Mouse (Mus musculus) hindbrain, embryonic 14.5 days (tissue): Measurements from ENCODE around the gene Gm10392. TPM values are rescaled to one million over a fixed set of nuclear protein-coding genes. Genes with fewer than 3 reads are reported as not detected.

Experiments used
- ATAC-seq: fragments of 200-750 bp; cut with Nextera tagmentation; 2 replicates; pipeline ENCODE4 v1.8.0; 2017; ENCODE audit warnings: moderate number of reproducible peaks, mild to moderate bottlenecking, moderate TSS enrichment, moderate library complexity; ENCODE audit not compliant: low FRiP score
- DNase-seq: peaks from one replicate; pipeline ENCODE4 v3.0.0-alpha.2; 2015; ENCODE audit warnings: low spot score
- H3K27ac ChIP-seq: fragments of 300-500 bp; sonication (generic); 2 replicates; pipeline ENCODE4 v1.5.1; 2014; ENCODE audit warnings: mild to moderate bottlenecking, moderate library complexity
- H3K27me3 ChIP-seq: fragments of 300-500 bp; sonication (generic); 2 replicates; pipeline ENCODE4 v1.6.1; 2014; ENCODE audit warnings: mild to moderate bottlenecking, low read length, mixed read lengths; ENCODE audit not compliant: control insufficient read depth, insufficient read depth
- H3K36me3 ChIP-seq: fragments of 300-500 bp; sonication (generic); replicated peaks from 2 replicates; pipeline ENCODE4 v1.6.1; 2014; ENCODE audit not compliant: control insufficient read depth, insufficient read depth
- H3K4me1 ChIP-seq: fragments of 300-500 bp; sonication (generic); replicated peaks from 2 replicates; pipeline ENCODE4 v1.6.1; 2014; ENCODE audit warnings: antibody characterized with exemption, low read length, mixed read lengths; ENCODE audit not compliant: control insufficient read depth, insufficient read depth
- H3K4me2 ChIP-seq: fragments of 300-500 bp; sonication (generic); replicated peaks from 2 replicates; pipeline ENCODE4 v1.6.1; 2014; ENCODE audit warnings: mild to moderate bottlenecking, moderate library complexity
- H3K4me3 ChIP-seq: fragments of 300-500 bp; sonication (generic); replicated peaks from 2 replicates; pipeline ENCODE4 v1.5.1; 2014; ENCODE audit warnings: mild to moderate bottlenecking, low read length
- H3K9ac ChIP-seq: fragments of 300-500 bp; sonication (generic); 2 replicates; pipeline ENCODE4 v1.6.1; 2014
- H3K9me3 ChIP-seq: fragments of 300-500 bp; sonication (generic); 2 replicates; pipeline ENCODE4 v1.6.1; 2016; ENCODE audit warnings: low read length; ENCODE audit not compliant: control insufficient read depth
- WGBS: fragments of 180-500 bp; shearing (Covaris S2); extraction: QIAGEN DNeasy Blood & Tissue Kit; methylation state at CpG from one replicate; pipeline ENCODE4 v1.1.7; 2014; 5-methylcytosine and 5-hydroxymethylcytosine counted together
- polyA plus RNA-seq: library from polyadenylated mRNA; unstranded; fragments of >200 nt; fragmentation: Nextera tagmentation; extraction: Ambion mirVana; gene quantifications from 2 replicates; pipeline ENCODE4 v1.2.1, GENCODE M21; 2014

Gm10392 gene
- polyA plus RNA-seq, 1 experiment from 2014 or later, result not detected

- Histone ChIP-seq H3K27ac (no peak overlapping the region), H3K27me3 (peaks cover 24% of the 10 kb centered on the region), H3K9ac (no peak overlapping the region), H3K36me3 (peaks cover 13% of the 10 kb centered on the region), H3K4me2 (no peak overlapping the region), H3K9me3 (no peaks in the 10 kb centered on the region), H3K4me3 (no peak overlapping the region), H3K4me1 (peaks cover 31% of the 10 kb centered on the region)
- ATAC-seq (no peak), DNase-seq (no peak)
- WGBS, result 82% methylated on average over 5 of the region's 5 CpGs
Observed at GRCm38 (mm10) chr11:77511336-77511735, 7.7 kb downstream of the Gm10392 start.

GRCm38 (mm10) chr11:77508068-77509021 lies 10.7 kb downstream of the Gm10392 start:
- Histone ChIP-seq H3K4me1 (peaks cover 10% of the 10 kb centered on the region), H3K9me3 (no peaks in the 10 kb centered on the region), H3K4me3 (peak overlapping the region; percentile 27), H3K9ac (peak overlapping the region; percentile 51), H3K27ac (no peak overlapping the region), H3K36me3 (peaks cover 43% of the 10 kb centered on the region), H3K4me2 (peak overlapping the region; percentile 58), H3K27me3 (no peaks in the 10 kb centered on the region)
- 20% methylated on average over 49 of the region's 49 CpGs for WGBS
- ATAC-seq (0 out of 2 replicates have a peak, but pooled peaks have one; percentile 35), DNase-seq (peak; percentile 83)

GRCm38 (mm10) chr11:77507426-77507825 lies 11.6 kb downstream of the Gm10392 start:
- Histone ChIP-seq H3K9ac (no peak overlapping the region), H3K27me3 (no peaks in the 10 kb centered on the region), H3K4me1 (peaks cover 8% of the 10 kb centered on the region), H3K27ac (no peak overlapping the region), H3K36me3 (peaks cover 52% of the 10 kb centered on the region), H3K4me2 (no peak overlapping the region), H3K9me3 (no peaks in the 10 kb centered on the region), H3K4me3 (no peak overlapping the region)
- DNase-seq (no peak), ATAC-seq (no peak)
- 66% methylated on average over 4 of the region's 4 CpGs for WGBS

- Histone ChIP-seq H3K9me3 (no peaks in the 10 kb centered on the region), H3K27me3 (no peaks in the 10 kb centered on the region), H3K4me1 (0 out of 2 replicates have a peak, but pooled peaks cover 4% of the 10 kb centered on the region), H3K9ac (no peak overlapping the region), H3K4me2 (no peak overlapping the region), H3K27ac (no peak overlapping the region), H3K4me3 (no peak overlapping the region), H3K36me3 (peaks cover 53% of the 10 kb centered on the region)
- ATAC-seq (no peak), DNase-seq (no peak)
- 88% methylated on average over 6 of the region's 6 CpGs for WGBS
Observed at GRCm38 (mm10) chr11:77506941-77507340, 12.1 kb downstream of the Gm10392 start.

GRCm38 (mm10) chr11:77506273-77506672 lies 12.7 kb downstream of the Gm10392 start:
- Histone ChIP-seq H3K27ac (no peak overlapping the region), H3K4me3 (no peak overlapping the region), H3K4me2 (no peak overlapping the region), H3K4me1 (0 out of 2 replicates have a peak, but pooled peaks cover 4% of the 10 kb centered on the region), H3K27me3 (no peaks in the 10 kb centered on the region), H3K9me3 (no peaks in the 10 kb centered on the region), H3K36me3 (peaks cover 60% of the 10 kb centered on the region), H3K9ac (no peak overlapping the region)
- DNase-seq, result no peak
- 87% methylated on average over 14 of the region's 14 CpGs for WGBS
- ATAC-seq, result no peak

- WGBS, result 91% methylated on average over 22 of the region's 22 CpGs
- no peak for ATAC-seq
- Histone ChIP-seq H3K4me2 (no peak overlapping the region), H3K9me3 (no peaks in the 10 kb centered on the region), H3K36me3 (peaks cover 68% of the 10 kb centered on the region), H3K27me3 (no peaks in the 10 kb centered on the region), H3K9ac (no peak overlapping the region), H3K27ac (no peak overlapping the region), H3K4me1 (peaks cover 12% of the 10 kb centered on the region; the same call in 1 of the 2 replicates), H3K4me3 (no peak overlapping the region)
- DNase-seq, result no peak
Observed at GRCm38 (mm10) chr11:77505291-77505980, 13.6 kb downstream of the Gm10392 start.

- Histone ChIP-seq H3K4me3 (no peak overlapping the region), H3K9me3 (no peaks in the 10 kb centered on the region), H3K9ac (no peak overlapping the region)
Observed at GRCm38 (mm10) chr11:77504377-77504776, 14.6 kb downstream of the Gm10392 start.

GRCm38 (mm10) chr11:77503511-77503910 lies 15.5 kb downstream of the Gm10392 start:
- Histone ChIP-seq H3K27me3 (no peaks in the 10 kb centered on the region), H3K27ac (no peak overlapping the region), H3K36me3 (peaks cover 85% of the 10 kb centered on the region), H3K9me3 (no peaks in the 10 kb centered on the region), H3K4me1 (peaks cover 15% of the 10 kb centered on the region; the same call in 1 of the 2 replicates), H3K4me3 (no peak overlapping the region), H3K9ac (no peak overlapping the region), H3K4me2 (no peak overlapping the region)
- no peak for ATAC-seq
- DNase-seq, result no peak
- 62% methylated on average over 3 of the region's 3 CpGs for WGBS

More at GRCm38 (mm10) chr11:77504377-77504776, 14.6 kb downstream of the Gm10392 start:
- H3K27me3 ChIP-seq, result no peaks in the 10 kb centered on the region
- no peak for ATAC-seq
- peaks cover 12% of the 10 kb centered on the region; the same call in 1 of the 2 replicates for H3K4me1 ChIP-seq
- no peak for DNase-seq
- 93% methylated on average over 19 of the region's 19 CpGs for WGBS
- H3K27ac ChIP-seq, result no peak overlapping the region
- peaks cover 79% of the 10 kb centered on the region for H3K36me3 ChIP-seq
- H3K4me2 ChIP-seq, result no peak overlapping the region

- no peak for DNase-seq
- H3K36me3 ChIP-seq, result peaks cover 83% of the 10 kb centered on the region
- no peak overlapping the region for H3K4me2 ChIP-seq
- H3K27me3 ChIP-seq, result no peaks in the 10 kb centered on the region
- H3K4me3 ChIP-seq, result no peak overlapping the region
- H3K9ac ChIP-seq, result no peak overlapping the region
- no peak overlapping the region for H3K27ac ChIP-seq
- H3K9me3 ChIP-seq, result no peaks in the 10 kb centered on the region
- WGBS, result 88% methylated on average over 6 of the region's 6 CpGs
- H3K4me1 ChIP-seq, result peaks cover 18% of the 10 kb centered on the region; the same call in 1 of the 2 replicates
- no peak for ATAC-seq
Observed at GRCm38 (mm10) chr11:77502481-77502880, 16.5 kb downstream of the Gm10392 start.
